Mouse (Mus musculus) layer of hippocampus, postnatal 36 days (tissue): ENCODE results near the gene Cirbp. TPM values are rescaled to one million over a fixed set of nuclear protein-coding genes. Genes with fewer than 3 reads are reported as not detected.

Experiments used
- DNase-seq, 2 experiments: peaks; one replicate each; pipeline ENCODE4 v3.0.0; 2022
- total RNA-seq, 2 experiments: library from RNA; stranded (reverse); gene quantifications; 2 replicates each; pipeline ENCODE4 v1.2.3; 2021

Gene Cirbp
- total RNA-seq, 2 experiments from 2014 or later, result 58.5 to 63.4 TPM

- DNase-seq, result no peak
Observed at GRCm38 (mm10) chr10:80215048-80215772, 49.4 kb downstream of the Cirbp start.

- DNase-seq, result no peak
Observed at GRCm38 (mm10) chr10:80220676-80221075, 54.9 kb downstream of the Cirbp start.

Other genes starting within 250 kb of the Cirbp start
- 1 to 10 TPM; 6.4 to 6.8 TPM for gene Kiss1r, start 249.0 kb upstream of the Cirbp start, total RNA-seq
- 100 to 1,000 TPM; 397 to 399 TPM for gene R3hdm4, start 244.8 kb upstream of the Cirbp start, total RNA-seq
- 1 to 10 TPM; 4.8 to 5.1 TPM for gene Arid3a, start 238.9 kb upstream of the Cirbp start, total RNA-seq
- 10 to 100 TPM; 43.2 to 48.2 TPM for gene Wdr18, start 205.8 kb upstream of the Cirbp start, total RNA-seq
- under 1 TPM; 0.10 TPM for gene Grin3b, start 195.3 kb upstream of the Cirbp start, total RNA-seq
- 100 to 1,000 TPM; 117 to 124 TPM for gene Tmem259, start 181.7 kb upstream of the Cirbp start, total RNA-seq
- gene Cnn2, start 177.4 kb upstream of the Cirbp start, total RNA-seq, result 1 to 10 TPM; 5.5 to 6.6 TPM
- 10 to 100 TPM; 10.9 to 11.0 TPM for gene Abca7, start 169.5 kb upstream of the Cirbp start, total RNA-seq
- gene Arhgap45, start 149.3 kb upstream of the Cirbp start, total RNA-seq, result 1 to 10 TPM; 3.2 to 4.2 TPM
- gene Polr2e, start 126.2 kb upstream of the Cirbp start, total RNA-seq, result 10 to 100 TPM; 74.8 to 86.0 TPM
- gene Gpx4, start 118.8 kb upstream of the Cirbp start, total RNA-seq, result 100 to 1,000 TPM; 445 to 446 TPM
- 10 to 100 TPM; 17.2 to 20.7 TPM for gene Sbno2, start 60.4 kb upstream of the Cirbp start, total RNA-seq
- gene Stk11, start 50.2 kb upstream of the Cirbp start, total RNA-seq, result 10 to 100 TPM; 93.3 to 95.9 TPM
- 100 to 1,000 TPM; 324 to 369 TPM for gene Atp5d, start 27.4 kb upstream of the Cirbp start, total RNA-seq
- gene Cbarp, start 25.1 kb upstream of the Cirbp start, total RNA-seq, result 100 to 1,000 TPM; 336 to 379 TPM
- 10 to 100 TPM; 58.9 to 62.6 TPM for gene Midn, start 17.7 kb upstream of the Cirbp start, total RNA-seq
- 1 to 10 TPM; 6.4 to 6.9 TPM for gene 1600002K03Rik, start 7.0 kb downstream of the Cirbp start, total RNA-seq
- gene Efna2, start 13.5 kb downstream of the Cirbp start, total RNA-seq, result 1 to 10 TPM; 9.0 to 9.6 TPM
- gene Mum1, start 60.4 kb downstream of the Cirbp start, total RNA-seq, result 10 to 100 TPM; 35.6 to 39.6 TPM
- gene Ndufs7, start 83.1 kb downstream of the Cirbp start, total RNA-seq, result 100 to 1,000 TPM; 199 to 204 TPM
- 10 to 100 TPM; 37.7 to 39.1 TPM for gene Gamt, start 95.0 kb downstream of the Cirbp start, total RNA-seq
- gene Dazap1, start 95.5 kb downstream of the Cirbp start, total RNA-seq, result 100 to 1,000 TPM in 1 of 2 experiments, 10 to 100 TPM in 1; 82.6 to 100 TPM
- gene Rps15, start 126.5 kb downstream of the Cirbp start, total RNA-seq, result 100 to 1,000 TPM; 755 to 823 TPM
- 10 to 100 TPM; 98.3 to 98.4 TPM for gene Apc2, start 130.0 kb downstream of the Cirbp start, total RNA-seq
- gene 2310011J03Rik, start 154.6 kb downstream of the Cirbp start, total RNA-seq, result 10 to 100 TPM; 22.4 to 23.0 TPM
- gene Pcsk4, start 163.5 kb downstream of the Cirbp start, total RNA-seq, result 1 to 10 TPM; 2.2 to 2.6 TPM
- 10 to 100 TPM in 1 of 2 experiments, 1 to 10 TPM in 1; 8.6 to 10.3 TPM for gene Reep6, start 164.0 kb downstream of the Cirbp start, total RNA-seq
- gene Adamtsl5, start 182.4 kb downstream of the Cirbp start, total RNA-seq, result 1 to 10 TPM; 4.9 to 5.2 TPM
- gene Plk5, start 190.5 kb downstream of the Cirbp start, total RNA-seq, result 10 to 100 TPM; 23.2 to 23.4 TPM
- 10 to 100 TPM; 18.2 to 18.4 TPM for gene Mex3d, start 221.7 kb downstream of the Cirbp start, total RNA-seq
- gene Mbd3, start 233.6 kb downstream of the Cirbp start, total RNA-seq, result 100 to 1,000 TPM; 148 to 156 TPM
- 100 to 1,000 TPM; 443 to 467 TPM for gene Uqcr11, start 240.8 kb downstream of the Cirbp start, total RNA-seq